Mouse (Mus musculus) thymus, adult 2 months (tissue): ENCODE data around the gene Pcsk1n.

Source experiments
- CTCF ChIP-seq: fragments of 200-500 bp; IDR thresholded peaks from 2 replicates; pipeline ENCODE4 v1.5.1; 2012; ENCODE audit warnings: mild to moderate bottlenecking, control low read depth, low read length, moderate library complexity, borderline replicate concordance; ENCODE audit not compliant: control insufficient read depth, poor library complexity, insufficient read depth; ENCODE audit errors: extremely low read depth
- POLR2A ChIP-seq: fragments of 200-500 bp; IDR thresholded peaks from 2 replicates; pipeline ENCODE4 v1.6.1; 2012; ENCODE audit warnings: mild to moderate bottlenecking, low read length, control low read depth, moderate library complexity; ENCODE audit not compliant: control insufficient read depth, poor library complexity, insufficient read depth; ENCODE audit errors: extremely low read depth

- no peak for TF ChIP-seq CTCF
- no peak for TF ChIP-seq POLR2A
Measured at GRCm38 (mm10) chrX:7928270-7928790, 8.7 kb downstream of the Pcsk1n start, which contains the start of gene Eras.
